Mouse (Mus musculus) cerebellum, adult 2 months (tissue): ENCODE measurements around the gene Tbc1d10b.

Experiments used
- CTCF ChIP-seq: fragments of 200-500 bp; IDR thresholded peaks from 2 replicates; pipeline ENCODE4 v1.5.1; 2011; ENCODE audit warnings: low read depth, mild to moderate bottlenecking, control low read depth, low read length, moderate library complexity, borderline replicate concordance; ENCODE audit not compliant: insufficient read depth
- POLR2A ChIP-seq: fragments of 200-500 bp; IDR thresholded peaks from 2 replicates; pipeline ENCODE4 v1.6.1; 2011; ENCODE audit warnings: low read length, control low read depth, borderline replicate concordance; ENCODE audit not compliant: insufficient read depth

- TF ChIP-seq CTCF = no peak
- no peak for TF ChIP-seq POLR2A
Observed at GRCm38 (mm10) chr7:127234777-127235176, 26.5 kb upstream of the Tbc1d10b start.
